Mouse (Mus musculus): ENCODE measurements around the gene Rnase1. TPM values are rescaled to one million over a fixed set of nuclear protein-coding genes. Genes with fewer than 3 reads are reported as not detected.

Rnase1 gene
- polyA plus RNA-seq, 1 experiment: 47.1 TPM

DNA sequence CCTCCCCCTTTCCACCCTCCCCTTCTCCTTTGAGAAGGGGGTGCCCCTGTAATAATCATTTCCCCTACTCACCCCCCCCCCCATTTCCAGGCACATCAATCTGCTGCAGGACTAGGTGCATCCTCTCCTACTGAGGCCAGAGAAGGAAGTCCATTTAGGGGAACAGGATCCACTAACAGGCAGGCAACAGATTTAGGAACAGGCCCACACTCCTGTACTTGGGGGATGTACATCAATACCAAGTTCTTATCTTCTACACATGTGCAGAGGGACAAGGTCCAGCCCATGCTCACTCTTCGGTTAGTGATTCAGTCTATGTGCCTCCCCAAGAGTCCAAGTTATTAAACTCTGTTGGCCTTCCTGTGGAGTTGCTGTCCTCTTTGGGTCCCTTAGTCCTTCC lies 10.5 kb upstream of the Rnase1 start:
- H3K27ac ChIP-seq (ENCODE audit: insufficient read depth, low read depth, low read length): no peak overlapping the region
- WGBS: 52% methylated on average over 1 of the region's 1 CpGs
- peaks cover 5% of the 10 kb centered on the region; the same call in 1 of the 2 replicates for H3K4me1 ChIP-seq (ENCODE audit: control insufficient read depth, insufficient read depth, insufficient read length, low read length)
- no peak overlapping the region for H3K4me3 ChIP-seq (ENCODE audit: low read depth, low read length)
- no peaks in the 10 kb centered on the region for H3K36me3 ChIP-seq (ENCODE audit: control insufficient read depth, insufficient read depth, low read length)
- no peak for TF ChIP-seq POLR2A (IDR thresholded peaks at IDR 0.05; ENCODE audit: low read depth, low read length)
- TF ChIP-seq CTCF (IDR thresholded peaks at IDR 0.05; ENCODE audit: extremely low read depth, insufficient read length, insufficient replicate concordance, low read depth, low read length): no peak
- H3K27me3 ChIP-seq (ENCODE audit: control insufficient read depth, insufficient read depth, low read length): no peaks in the 10 kb centered on the region

DNA sequence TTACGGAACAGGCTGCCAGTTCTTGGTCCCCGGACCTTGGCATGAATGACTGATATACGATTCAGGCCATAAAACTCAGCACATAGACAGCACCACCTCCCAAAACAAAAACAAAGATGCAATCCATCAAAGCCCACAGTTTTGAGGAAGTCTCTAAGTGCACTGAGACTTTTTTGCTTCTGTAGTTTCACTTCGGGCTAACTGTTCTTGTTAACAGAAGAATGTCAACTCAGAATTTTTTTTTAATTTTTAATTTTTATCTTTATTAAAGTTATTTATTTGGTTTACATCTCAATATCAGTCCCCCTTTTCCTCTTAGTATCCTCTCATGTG lies 10.1 kb upstream of the Rnase1 start:
- H3K4me1 ChIP-seq (ENCODE audit: control insufficient read depth, insufficient read depth, insufficient read length, low read length): peaks cover 5% of the 10 kb centered on the region; the same call in 1 of the 2 replicates
- 29% methylated on average over 4 of the region's 4 CpGs for WGBS
- H3K4me3 ChIP-seq (ENCODE audit: low read depth, low read length): no peak overlapping the region
- no peak overlapping the region for H3K27ac ChIP-seq (ENCODE audit: insufficient read depth, low read depth, low read length)
- no peaks in the 10 kb centered on the region for H3K36me3 ChIP-seq (ENCODE audit: control insufficient read depth, insufficient read depth, low read length)
- no peaks in the 10 kb centered on the region for H3K27me3 ChIP-seq (ENCODE audit: control insufficient read depth, insufficient read depth, low read length)
- no peak for TF ChIP-seq CTCF (IDR thresholded peaks at IDR 0.05; ENCODE audit: extremely low read depth, insufficient read length, insufficient replicate concordance, low read depth, low read length)
- TF ChIP-seq POLR2A (IDR thresholded peaks at IDR 0.05; ENCODE audit: low read depth, low read length): no peak

DNA sequence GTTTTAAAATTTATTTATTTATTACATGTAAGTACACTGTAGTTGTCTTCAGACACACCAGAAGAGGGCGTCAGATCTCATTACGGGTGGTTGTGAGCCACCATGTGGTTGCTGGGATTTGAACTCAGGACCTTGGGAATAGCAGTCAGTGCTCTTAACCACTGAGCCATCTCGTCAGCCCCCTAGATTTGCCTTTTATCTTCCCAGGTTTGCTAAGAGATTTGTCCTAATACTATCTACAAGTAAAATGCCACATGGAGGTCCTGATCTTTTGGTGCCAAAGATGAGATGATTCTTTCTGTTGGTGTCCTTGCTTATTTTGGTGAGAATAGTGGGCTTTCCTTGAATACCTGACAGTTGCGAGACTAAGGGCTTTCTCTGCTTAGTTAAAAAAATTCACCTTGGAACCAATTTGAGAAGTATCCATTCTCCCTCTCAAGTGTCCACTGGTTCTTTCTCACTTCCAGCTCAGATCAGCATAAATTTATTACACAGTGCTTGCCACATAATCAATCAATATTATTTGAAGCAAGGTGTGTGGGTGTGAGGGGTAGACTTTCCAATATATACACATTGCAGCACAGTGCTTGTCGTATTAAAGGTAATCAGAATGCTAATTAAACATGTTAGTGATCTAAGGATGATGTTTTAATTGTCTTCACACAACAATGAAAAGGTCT lies 9.6 kb upstream of the Rnase1 start:
- WGBS: 84% methylated on average over 5 of the region's 5 CpGs
- TF ChIP-seq POLR2A (IDR thresholded peaks at IDR 0.05; ENCODE audit: low read depth, low read length) (no peak), CTCF (IDR thresholded peaks at IDR 0.05; ENCODE audit: extremely low read depth, insufficient read length, insufficient replicate concordance, low read depth, low read length) (no peak)
- Histone ChIP-seq H3K4me1 (ENCODE audit: control insufficient read depth, insufficient read depth, insufficient read length, low read length) (peaks cover 5% of the 10 kb centered on the region; the same call in 1 of the 2 replicates), H3K27me3 (ENCODE audit: control insufficient read depth, insufficient read depth, low read length) (no peaks in the 10 kb centered on the region), H3K27ac (ENCODE audit: insufficient read depth, low read depth, low read length) (no peak overlapping the region), H3K4me3 (ENCODE audit: low read depth, low read length) (no peak overlapping the region), H3K36me3 (ENCODE audit: control insufficient read depth, insufficient read depth, low read length) (no peaks in the 10 kb centered on the region)

DNA sequence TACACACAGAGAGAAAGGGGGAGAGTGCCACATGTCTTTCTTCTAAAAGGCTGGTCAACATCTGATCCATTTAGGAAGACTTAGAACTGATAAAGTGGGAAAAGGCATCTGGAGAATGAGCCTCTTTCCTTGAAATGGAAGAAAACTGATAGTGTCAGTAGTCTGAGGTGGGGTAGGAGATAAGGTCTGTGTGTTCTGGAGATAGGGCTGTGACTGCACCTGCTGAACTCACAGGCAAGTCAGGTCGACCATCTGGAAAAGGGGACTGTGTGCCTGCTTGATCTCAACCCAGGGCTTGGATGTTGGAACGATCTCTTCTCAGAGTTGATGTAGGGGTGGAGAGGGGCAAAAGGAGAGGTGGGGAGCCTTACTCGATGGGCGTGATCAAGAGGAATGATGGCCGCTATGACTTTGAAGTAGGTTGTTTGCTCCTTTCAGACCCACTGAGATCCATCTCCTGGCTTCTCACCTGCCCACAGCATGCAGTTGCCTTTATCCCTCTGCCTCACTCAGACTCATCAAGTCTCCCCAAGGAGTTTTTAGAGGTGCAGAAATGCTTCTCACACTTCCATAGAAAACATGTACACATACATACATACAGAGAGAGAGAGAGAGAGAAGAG lies 5.8 kb upstream of the Rnase1 start:
- Histone ChIP-seq H3K27me3 (ENCODE audit: control insufficient read depth, insufficient read depth, low read length) (no peaks in the 10 kb centered on the region), H3K4me3 (ENCODE audit: low read depth, low read length) (no peak overlapping the region), H3K4me1 (ENCODE audit: control insufficient read depth, insufficient read depth, insufficient read length, low read length) (peaks cover 26% of the 10 kb centered on the region; the same call in 1 of the 2 replicates), H3K36me3 (ENCODE audit: control insufficient read depth, insufficient read depth, low read length) (no peaks in the 10 kb centered on the region), H3K27ac (ENCODE audit: insufficient read depth, low read depth, low read length) (no peak overlapping the region)
- WGBS: 17% methylated on average over 5 of the region's 5 CpGs
- TF ChIP-seq CTCF (IDR thresholded peaks at IDR 0.05; ENCODE audit: extremely low read depth, insufficient read length, insufficient replicate concordance, low read depth, low read length): no peak
- no peak for TF ChIP-seq POLR2A (IDR thresholded peaks at IDR 0.05; ENCODE audit: low read depth, low read length)

DNA sequence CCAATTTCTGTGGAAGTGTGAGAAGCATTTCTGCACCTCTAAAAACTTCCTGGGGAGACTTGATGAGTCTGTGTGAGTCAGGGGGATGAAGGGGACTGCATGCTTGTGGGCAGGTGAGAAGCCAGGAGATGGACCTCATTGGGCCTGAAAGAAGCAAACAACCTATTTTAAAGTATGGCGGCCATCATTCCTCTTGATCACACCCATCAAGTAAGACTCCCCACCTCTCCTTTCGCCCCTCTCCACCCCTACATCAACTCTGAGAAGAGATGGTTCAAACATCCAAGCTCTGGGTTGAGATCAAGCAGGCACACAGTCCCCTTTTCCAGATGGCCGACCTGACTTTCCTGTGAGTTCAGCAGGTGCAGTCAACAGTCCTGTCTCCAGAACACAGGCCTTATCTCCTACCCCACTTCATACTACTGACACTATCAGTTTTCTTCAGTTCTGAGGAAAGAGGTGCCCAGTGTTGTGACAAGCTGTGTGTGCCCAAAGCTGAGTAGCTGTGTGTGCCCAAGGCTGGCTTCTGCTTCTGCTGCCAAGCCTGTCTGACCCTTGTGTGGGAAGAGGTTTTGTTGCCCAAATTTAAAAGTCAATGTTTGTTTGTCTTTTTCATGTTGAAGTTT lies 3.7 kb upstream of the Rnase1 start:
- Histone ChIP-seq H3K4me3 (ENCODE audit: low read depth, low read length) (no peak overlapping the region), H3K27ac (ENCODE audit: insufficient read depth, low read depth, low read length) (no peak overlapping the region), H3K4me1 (ENCODE audit: control insufficient read depth, insufficient read depth, insufficient read length, low read length) (peaks cover 40% of the 10 kb centered on the region), H3K27me3 (ENCODE audit: control insufficient read depth, insufficient read depth, low read length) (no peaks in the 10 kb centered on the region), H3K36me3 (ENCODE audit: control insufficient read depth, insufficient read depth, low read length) (no peaks in the 10 kb centered on the region)
- TF ChIP-seq POLR2A (IDR thresholded peaks at IDR 0.05; ENCODE audit: low read depth, low read length): no peak
- TF ChIP-seq CTCF (IDR thresholded peaks at IDR 0.05; ENCODE audit: extremely low read depth, insufficient read length, insufficient replicate concordance, low read depth, low read length): no peak
- WGBS: 70% methylated on average over 3 of the region's 3 CpGs

DNA sequence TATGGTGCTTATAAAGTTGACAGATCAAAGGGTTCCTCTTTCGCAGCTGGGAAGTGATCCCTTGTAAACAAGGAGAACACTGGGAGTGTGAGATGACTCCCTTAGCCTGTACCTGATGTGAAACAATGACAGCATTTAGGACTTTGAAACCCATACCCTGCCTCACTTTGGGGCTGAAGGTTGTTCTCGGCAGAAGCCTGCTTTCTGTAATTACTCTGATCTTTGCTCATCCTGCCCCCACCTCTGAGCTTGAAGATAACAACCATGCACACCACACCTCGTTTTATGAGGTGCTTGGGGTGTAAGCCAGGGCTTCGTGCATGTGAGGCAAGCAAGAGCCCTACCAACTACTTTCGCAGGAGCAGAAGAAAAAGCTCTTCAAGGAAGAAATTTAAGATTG lies 2.6 kb upstream of the Rnase1 start:
- Histone ChIP-seq H3K36me3 (ENCODE audit: control insufficient read depth, insufficient read depth, low read length) (no peaks in the 10 kb centered on the region), H3K4me3 (ENCODE audit: low read depth, low read length) (no peak overlapping the region), H3K4me1 (ENCODE audit: control insufficient read depth, insufficient read depth, insufficient read length, low read length) (peaks cover 41% of the 10 kb centered on the region), H3K27ac (ENCODE audit: insufficient read depth, low read depth, low read length) (peak overlapping the region; percentile 57), H3K27me3 (ENCODE audit: control insufficient read depth, insufficient read depth, low read length) (no peaks in the 10 kb centered on the region)
- 14% methylated on average over 5 of the region's 5 CpGs for WGBS
- TF ChIP-seq POLR2A (IDR thresholded peaks at IDR 0.05; ENCODE audit: low read depth, low read length) (no peak), CTCF (IDR thresholded peaks at IDR 0.05; ENCODE audit: extremely low read depth, insufficient read length, insufficient replicate concordance, low read depth, low read length) (no peak)

DNA sequence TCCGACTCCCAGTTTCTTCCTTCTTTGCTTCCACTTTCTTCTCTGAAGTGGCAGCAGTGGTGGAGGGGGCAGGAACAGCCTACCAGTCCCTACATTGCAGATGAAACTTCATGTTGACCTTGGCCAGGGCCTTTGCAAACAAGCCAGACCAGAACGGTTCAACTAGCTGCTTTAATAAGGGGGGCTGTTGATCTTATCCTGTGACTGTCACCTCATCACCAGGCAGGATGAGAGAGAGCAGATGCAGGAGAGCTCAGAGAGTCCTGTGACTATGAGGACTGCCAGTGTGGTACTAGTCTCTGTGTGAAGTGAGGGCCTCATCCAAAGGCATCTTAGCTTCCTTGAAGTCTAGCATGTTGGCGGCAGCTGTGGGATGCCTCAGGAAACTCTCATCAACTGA lies 1.4 kb upstream of the Rnase1 start:
- Histone ChIP-seq H3K4me3 (ENCODE audit: low read depth, low read length) (no peak overlapping the region), H3K27me3 (ENCODE audit: control insufficient read depth, insufficient read depth, low read length) (no peaks in the 10 kb centered on the region), H3K4me1 (ENCODE audit: control insufficient read depth, insufficient read depth, insufficient read length, low read length) (peaks cover 39% of the 10 kb centered on the region), H3K27ac (ENCODE audit: insufficient read depth, low read depth, low read length) (peak overlapping the region; percentile 34), H3K36me3 (ENCODE audit: control insufficient read depth, insufficient read depth, low read length) (no peaks in the 10 kb centered on the region)
- TF ChIP-seq POLR2A (IDR thresholded peaks at IDR 0.05; ENCODE audit: low read depth, low read length) (no peak), CTCF (IDR thresholded peaks at IDR 0.05; ENCODE audit: extremely low read depth, insufficient read length, insufficient replicate concordance, low read depth, low read length) (no peak)
- 44% methylated on average over 3 of the region's 3 CpGs for WGBS

Measured in small intestine, adult 2 months (tissue).